Mouse (Mus musculus) cerebellum, adult 2 months (tissue): ENCODE measurements around the gene Noc2l. TPM values are rescaled to one million over a fixed set of nuclear protein-coding genes. Genes with fewer than 3 reads are reported as not detected.

Experiments used
- DNase-seq, 2 experiments: peaks; one replicate each; pipeline ENCODE4 v3.0.0; 2021
- H3K27ac ChIP-seq: fragments of 200-500 bp; 2 replicates; pipeline ENCODE4 v1.5.1; 2012; ENCODE audit warnings: low read length, control low read depth, inconsistent platforms; ENCODE audit not compliant: insufficient read depth
- H3K27me3 ChIP-seq: fragments of 200-500 bp; 2 replicates; pipeline ENCODE4 v1.6.1; 2012; ENCODE audit warnings: inconsistent platforms, mild to moderate bottlenecking, low read length, moderate library complexity; ENCODE audit not compliant: control insufficient read depth, insufficient read depth
- H3K4me1 ChIP-seq: fragments of 200-500 bp; 2 replicates; pipeline ENCODE4 v1.6.1; 2011; ENCODE audit warnings: low read length; ENCODE audit not compliant: control insufficient read depth, insufficient read depth
- H3K4me3 ChIP-seq: fragments of 200-500 bp; replicated peaks from 2 replicates; pipeline ENCODE3; 2011; ENCODE audit warnings: mild to moderate bottlenecking, low read depth, low read length, control low read depth; ENCODE audit not compliant: insufficient read depth
- CTCF ChIP-seq: fragments of 200-500 bp; IDR thresholded peaks from 2 replicates; pipeline ENCODE4 v1.5.1; 2011; ENCODE audit warnings: low read depth, mild to moderate bottlenecking, control low read depth, low read length, moderate library complexity, borderline replicate concordance; ENCODE audit not compliant: insufficient read depth
- POLR2A ChIP-seq: fragments of 200-500 bp; IDR thresholded peaks from 2 replicates; pipeline ENCODE4 v1.6.1; 2011; ENCODE audit warnings: low read length, control low read depth, borderline replicate concordance; ENCODE audit not compliant: insufficient read depth
- WGBS: fragments of 180-500 bp; shearing (Covaris S2); methylation state at CpG from one replicate; pipeline ENCODE4 v1.1.7; 2018; 5-methylcytosine and 5-hydroxymethylcytosine counted together
- polyA plus RNA-seq: library from polyadenylated mRNA; depleted of rRNA; stranded (reverse); fragments of >200 nt; gene quantifications from 2 replicates; pipeline ENCODE4 v1.2.3, GENCODE M21; 2012

Noc2l gene
- polyA plus RNA-seq, 1 experiment = 73.5 TPM

- H3K4me3 ChIP-seq = peak overlapping the region; percentile 74
- no peaks in the 10 kb centered on the region for H3K27me3 ChIP-seq
- DNase-seq = peak; percentile 46 to 47
- WGBS = 11% methylated on average over 35 of the region's 35 CpGs
- TF ChIP-seq CTCF = no peak
- TF ChIP-seq POLR2A = no peak
- no peaks in the 10 kb centered on the region; the same call in 1 of the 2 replicates for H3K4me1 ChIP-seq
- H3K27ac ChIP-seq = no peak overlapping the region
Observed at GRCm38 (mm10) chr4:156195927-156196870, 39.6 kb upstream of the Noc2l start.

DNA sequence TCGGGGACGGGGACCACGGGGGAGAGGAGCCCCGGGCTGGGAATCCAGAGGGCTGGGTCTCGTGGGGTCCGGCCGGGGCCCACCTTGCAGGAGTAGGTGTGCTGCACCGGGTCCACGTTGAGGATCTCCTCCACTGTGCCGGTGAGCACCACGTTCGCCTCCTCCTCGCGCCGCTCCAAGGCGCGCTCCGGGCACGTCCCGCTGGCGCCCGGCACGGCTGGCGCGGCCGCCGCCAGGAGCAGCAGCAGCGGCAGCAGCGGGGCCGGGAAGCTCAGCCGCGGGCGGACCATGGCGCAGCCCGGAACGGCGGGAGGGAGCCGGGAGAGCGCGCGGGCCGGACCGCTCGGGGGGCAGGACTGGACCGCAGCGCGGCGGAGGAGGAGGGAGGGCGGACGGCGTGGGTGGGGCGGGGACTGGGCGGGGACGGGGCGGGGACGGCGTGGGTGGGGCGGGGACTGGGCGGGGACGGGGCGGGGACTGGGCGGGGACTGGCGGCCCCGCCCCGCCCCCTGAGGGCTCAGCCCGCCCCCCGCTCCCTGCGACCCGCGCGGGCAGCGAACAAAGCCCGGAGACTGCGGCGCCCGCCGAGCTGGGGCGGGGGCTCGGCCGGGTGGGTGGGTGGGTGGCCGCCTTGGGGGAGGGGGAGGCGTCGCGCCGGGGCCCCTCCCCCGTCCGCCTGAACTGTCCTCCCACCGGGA is 38.5 kb upstream of the Noc2l start, which contains the start of gene Agrn:
Gene Agrn (minus strand): TSS at position 358 of the 698 bp plus-strand sequence.
- DNase-seq = peak; percentile 76 to 79
- 1% methylated on average over 57 of the region's 88 CpGs for WGBS
- TF ChIP-seq POLR2A = 0 out of 2 replicates have a peak, but pooled peaks have one; percentile 19
- no peak for TF ChIP-seq CTCF
- Histone ChIP-seq H3K27me3 (no peaks in the 10 kb centered on the region), H3K4me3 (peak within 1 kb of the TSS; percentile 83), H3K27ac (no peak within 1 kb of the TSS), H3K4me1 (peaks cover under 1% of the 10 kb centered on the region; the same call in 1 of the 2 replicates)

DNA sequence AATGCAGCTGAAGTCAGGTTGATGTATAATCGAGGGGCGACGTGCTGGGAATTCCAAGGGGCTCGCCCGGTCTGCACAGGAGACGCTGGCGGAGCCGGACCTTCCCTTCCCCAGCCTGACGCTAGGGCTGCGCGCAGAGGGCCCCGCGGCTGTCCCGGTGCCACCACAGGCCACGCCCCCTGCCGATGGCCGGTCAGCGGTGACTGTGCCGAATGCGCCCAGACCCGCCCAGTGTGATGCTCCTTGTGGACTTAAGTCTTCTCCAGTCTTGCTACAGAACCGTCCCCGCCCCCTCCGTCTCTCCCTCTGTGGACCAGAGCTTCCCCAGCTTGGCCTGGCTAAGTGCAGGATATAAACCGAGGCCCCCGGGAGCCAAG is 38.0 kb upstream of the Noc2l start:
- peak overlapping the region; percentile 83 for H3K4me3 ChIP-seq
- H3K27ac ChIP-seq = no peak overlapping the region
- peak; percentile 83 to 86 for DNase-seq
- H3K4me1 ChIP-seq = peaks cover 4% of the 10 kb centered on the region; the same call in 1 of the 2 replicates
- under 1% methylated on average over 26 of the region's 26 CpGs for WGBS
- H3K27me3 ChIP-seq = no peaks in the 10 kb centered on the region
- TF ChIP-seq POLR2A = no peak
- TF ChIP-seq CTCF = no peak

DNA sequence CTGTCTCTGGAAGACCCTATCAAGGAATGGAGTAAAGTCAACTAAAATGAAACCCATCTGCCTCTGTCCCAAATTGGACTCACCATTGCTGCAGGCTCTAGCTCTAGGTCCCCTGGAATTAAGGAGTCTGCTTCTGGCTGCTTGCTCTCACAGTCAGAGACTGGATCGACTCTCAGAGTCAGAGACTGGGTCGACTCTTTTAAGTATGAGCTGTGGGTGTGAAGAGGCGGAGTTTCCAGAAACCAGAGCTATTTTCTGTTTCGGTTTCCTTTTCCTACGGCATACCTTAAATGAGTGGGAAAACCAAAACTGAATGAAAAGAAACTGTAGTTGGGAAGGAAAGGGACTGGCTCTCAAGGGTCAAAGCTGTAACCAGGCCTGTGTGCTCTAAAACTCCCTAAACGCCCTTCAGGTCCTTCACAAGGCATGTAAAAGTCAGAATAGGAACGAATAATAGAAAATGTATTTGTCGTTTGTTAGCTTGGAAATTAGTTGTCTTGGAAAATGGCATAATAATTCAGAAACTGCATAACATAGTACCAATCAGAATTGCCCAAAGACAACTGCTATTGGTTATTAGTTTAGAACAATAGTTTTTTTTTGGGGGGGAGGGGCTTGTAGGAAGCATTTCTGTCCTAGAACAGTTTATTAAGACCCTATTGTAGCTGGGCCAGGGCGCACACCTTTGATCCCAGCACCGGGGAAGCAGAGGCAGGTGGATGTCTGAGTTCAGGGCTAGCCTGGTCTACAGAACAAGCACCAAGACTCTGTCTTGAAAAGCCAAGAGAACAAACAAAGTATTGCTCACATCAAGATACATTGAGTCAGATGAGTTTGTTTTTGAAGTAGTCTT is 35.0 kb upstream of the Noc2l start, which contains the start of gene Isg15:
Gene Isg15 (minus strand): TSS at position 196 of the 853 bp plus-strand sequence.
- H3K4me3 ChIP-seq = no peak within 1 kb of the TSS
- H3K4me1 ChIP-seq = peaks cover 13% of the 10 kb centered on the region; the same call in 1 of the 2 replicates
- no peaks in the 10 kb centered on the region for H3K27me3 ChIP-seq
- DNase-seq = no peak
- no peak within 1 kb of the TSS for H3K27ac ChIP-seq
- TF ChIP-seq POLR2A = no peak
- no peak for TF ChIP-seq CTCF
- 74% methylated on average over 10 of the region's 10 CpGs for WGBS

DNA sequence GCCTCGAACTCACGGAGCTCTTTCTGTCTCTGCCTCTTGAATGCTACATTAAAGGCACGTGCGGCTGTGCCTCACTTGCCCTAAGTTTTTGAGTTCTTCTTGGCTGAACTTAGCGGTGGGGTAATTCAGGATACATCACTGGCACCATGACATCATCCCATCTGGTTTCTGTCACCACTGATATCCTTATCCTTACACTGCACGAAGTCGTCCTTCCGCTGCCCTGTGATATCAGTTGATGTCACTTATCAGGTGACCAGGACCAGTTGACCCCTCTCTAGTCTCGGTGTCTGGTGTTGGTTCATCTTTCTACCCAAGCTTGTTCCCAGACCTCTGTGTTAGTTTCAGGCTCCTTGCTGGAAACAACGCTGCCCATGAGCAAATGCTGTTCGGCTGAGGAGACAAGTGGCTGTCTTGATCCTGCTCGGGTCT is 33.3 kb upstream of the Noc2l start:
- 27% methylated on average over 12 of the region's 12 CpGs for WGBS
- TF ChIP-seq POLR2A (no peak), CTCF (no peak)
- H3K4me1 ChIP-seq = peaks cover 13% of the 10 kb centered on the region; the same call in 1 of the 2 replicates
- peak overlapping the region; percentile 84 for H3K4me3 ChIP-seq
- H3K27ac ChIP-seq = peak overlapping the region; percentile 12; the same call in 1 of the 2 replicates
- DNase-seq = no peak
- no peaks in the 10 kb centered on the region for H3K27me3 ChIP-seq

GRCm38 (mm10) chr4:156203001-156203412 is 32.8 kb upstream of the Noc2l start, which contains the start of gene AW011738:
TSS of gene AW011738 (plus strand) at chr4:156203304.
- H3K27me3 ChIP-seq = no peaks in the 10 kb centered on the region
- TF ChIP-seq POLR2A = peak; percentile 49
- no peak for TF ChIP-seq CTCF
- WGBS = under 1% methylated on average over 34 of the region's 39 CpGs
- DNase-seq = peak; percentile 78 to 86
- peak within 1 kb of the TSS; percentile 68 for H3K27ac ChIP-seq
- peaks cover 13% of the 10 kb centered on the region; the same call in 1 of the 2 replicates for H3K4me1 ChIP-seq
- H3K4me3 ChIP-seq = peak within 1 kb of the TSS; percentile 84

DNA sequence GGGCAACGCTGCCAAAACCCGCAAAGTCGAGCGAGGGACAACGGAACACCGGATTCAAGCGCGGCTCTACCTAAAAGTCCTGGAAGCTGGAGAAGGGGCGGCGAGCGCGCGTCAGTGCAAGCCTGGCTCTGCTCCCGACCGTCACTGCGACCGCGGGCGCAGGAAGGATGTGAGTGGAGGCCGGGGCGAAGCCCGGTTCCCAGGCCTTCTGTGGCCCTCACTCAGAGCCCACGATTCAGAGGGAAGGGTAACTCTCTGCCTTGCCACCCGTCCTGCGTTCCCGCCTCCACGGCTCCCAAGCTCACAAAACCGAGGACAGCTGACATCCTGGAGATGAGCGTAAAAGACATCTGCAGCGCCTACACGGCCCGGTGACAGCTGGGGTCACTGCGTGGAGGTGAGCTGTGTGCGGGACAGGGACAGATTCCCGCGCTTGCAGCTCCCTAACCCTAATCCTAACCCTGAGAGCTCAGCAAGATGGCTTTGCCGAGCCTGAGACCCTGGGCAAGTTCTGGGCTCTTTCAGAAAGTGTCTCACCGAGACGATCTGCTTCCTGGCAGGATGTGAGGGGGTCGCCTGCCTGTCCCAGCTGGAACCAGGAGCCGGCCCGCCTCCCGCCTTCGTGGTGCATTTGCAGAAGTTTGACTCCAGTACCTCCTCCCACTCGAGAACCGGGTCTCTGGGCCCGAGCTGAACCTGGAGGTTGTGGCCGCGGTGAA is 32.2 kb upstream of the Noc2l start:
- WGBS = under 1% methylated on average over 49 of the region's 49 CpGs
- DNase-seq = peak in 1 of 2 experiments; percentile 52
- Histone ChIP-seq H3K27me3 (no peaks in the 10 kb centered on the region), H3K4me3 (peak overlapping the region; percentile 84), H3K4me1 (peaks cover 13% of the 10 kb centered on the region; the same call in 1 of the 2 replicates), H3K27ac (peak overlapping the region; percentile 68)
- TF ChIP-seq POLR2A (no peak), CTCF (no peak)
